Mouse (Mus musculus) lung, adult 18-20 months (tissue): ENCODE measurements around the gene B4galt5.

Experiments
- DNase-seq, 2 experiments: peaks; one replicate each; pipeline ENCODE4 v3.0.0; 2022; ENCODE audit warnings: mixed read lengths in 2 of 2

The B4galt5 gene

DNA sequence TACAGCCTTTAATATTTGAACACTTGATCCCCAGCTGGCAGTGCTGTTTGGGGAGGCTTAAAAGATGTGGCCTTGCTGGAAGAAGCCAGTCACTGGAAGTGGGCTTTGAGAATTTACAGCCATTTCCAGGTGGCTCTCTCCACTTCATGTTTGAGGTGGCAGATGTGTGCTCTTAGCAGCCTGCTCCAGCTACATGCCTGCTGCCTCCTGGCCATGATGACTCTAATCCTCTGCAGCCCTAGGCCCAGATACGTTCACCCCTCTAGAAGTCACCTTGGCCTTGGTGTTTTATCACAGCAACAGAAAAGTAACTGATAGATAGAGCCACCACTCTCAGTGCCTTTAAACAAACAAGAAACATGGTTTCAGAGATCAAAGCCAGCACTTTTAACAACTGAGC is 46.3 kb downstream of the B4galt5 start:
- DNase-seq, result no peak

GRCm38 (mm10) chr2:167302031-167302430 is 47.0 kb downstream of the B4galt5 start:
- DNase-seq, result peak in 1 of 2 experiments; percentile 2

DNA sequence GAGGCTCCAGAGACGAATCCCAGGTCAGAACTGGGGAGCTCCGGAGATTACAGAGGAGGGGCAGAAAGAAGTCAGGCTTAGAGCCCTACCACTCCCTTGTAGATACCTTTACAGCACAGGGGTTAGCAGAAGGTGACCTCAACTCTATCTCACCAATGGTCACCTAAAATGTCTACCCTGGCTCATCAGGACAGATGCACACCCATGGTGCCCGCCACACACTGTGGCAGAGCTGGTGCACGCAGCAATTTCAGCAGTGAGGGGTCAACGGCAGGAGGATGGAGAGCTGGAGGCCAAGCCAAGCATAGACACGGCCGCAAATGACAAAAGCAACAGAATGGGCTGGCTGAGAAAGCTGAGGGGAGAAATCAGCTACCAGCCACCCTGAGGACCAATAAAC is 47.4 kb downstream of the B4galt5 start:
- no peak for DNase-seq

DNA sequence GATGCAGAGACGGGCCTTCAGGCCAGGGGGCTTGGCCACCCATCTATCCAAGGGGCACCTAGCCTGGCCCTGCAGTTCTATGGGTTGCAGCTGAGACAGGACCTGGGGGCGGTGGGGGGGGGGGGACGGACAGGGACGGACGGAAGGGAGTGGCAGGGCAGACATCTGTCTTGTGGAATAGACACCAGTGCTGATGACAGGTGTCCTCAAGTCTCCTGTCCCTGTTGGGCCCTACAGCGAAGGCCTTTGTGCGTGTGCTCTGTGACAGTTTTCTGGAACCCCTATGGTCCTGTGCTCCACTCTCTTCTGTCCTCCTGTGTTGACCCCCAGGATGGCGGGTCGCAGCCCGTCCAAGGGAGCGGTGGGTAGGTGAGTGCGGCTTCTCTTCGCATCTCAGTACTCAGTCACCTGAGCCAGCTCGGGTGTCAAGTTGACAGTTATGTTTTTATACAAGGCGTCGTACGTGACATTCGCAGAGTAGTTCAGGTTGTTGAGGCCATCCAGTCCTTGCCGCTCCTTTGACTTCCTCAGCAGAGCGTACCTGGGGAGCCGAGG is 48.0 kb downstream of the B4galt5 start:
- DNase-seq, result peak in 1 of 2 experiments; percentile 2

DNA sequence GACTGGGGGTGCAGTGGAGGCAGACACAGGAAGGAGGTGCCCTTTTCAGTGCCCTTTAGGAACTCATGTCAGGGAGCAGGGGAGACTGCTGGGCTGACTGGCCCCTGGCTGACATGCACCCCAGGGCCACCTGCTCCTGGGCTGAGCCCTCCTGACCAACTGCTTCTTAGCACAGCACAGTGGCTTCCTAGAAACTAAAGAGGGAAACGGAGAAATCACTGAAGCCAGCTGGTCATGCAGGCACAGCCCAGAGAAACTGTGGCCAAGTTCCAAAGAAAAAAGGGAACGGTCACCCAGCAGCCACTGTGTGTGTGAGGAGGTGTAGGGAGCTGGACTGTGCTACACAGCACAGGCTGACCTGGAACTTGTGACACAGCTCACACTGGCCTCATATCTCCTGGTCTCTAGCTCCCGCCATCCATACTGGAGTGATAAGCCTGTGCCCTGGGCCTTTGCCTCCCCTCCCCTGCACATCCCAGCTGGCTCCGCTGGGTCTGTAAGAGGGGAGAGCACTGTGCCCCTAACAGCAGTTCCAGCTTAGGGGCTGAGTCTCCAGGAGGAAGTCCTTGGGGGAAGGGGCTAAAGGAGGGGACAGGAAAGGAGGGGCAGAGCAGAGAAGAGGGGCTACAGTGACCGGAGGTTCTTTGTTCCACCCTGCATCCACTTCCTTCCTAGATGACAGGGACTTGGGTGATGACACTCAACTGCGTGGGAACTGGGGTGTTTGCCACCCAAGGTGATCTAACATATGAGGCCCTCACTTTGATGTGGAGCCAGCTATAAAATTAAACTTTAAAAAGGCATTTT is 48.9 kb downstream of the B4galt5 start:
- DNase-seq, result peak in 1 of 2 experiments; percentile 20

DNA sequence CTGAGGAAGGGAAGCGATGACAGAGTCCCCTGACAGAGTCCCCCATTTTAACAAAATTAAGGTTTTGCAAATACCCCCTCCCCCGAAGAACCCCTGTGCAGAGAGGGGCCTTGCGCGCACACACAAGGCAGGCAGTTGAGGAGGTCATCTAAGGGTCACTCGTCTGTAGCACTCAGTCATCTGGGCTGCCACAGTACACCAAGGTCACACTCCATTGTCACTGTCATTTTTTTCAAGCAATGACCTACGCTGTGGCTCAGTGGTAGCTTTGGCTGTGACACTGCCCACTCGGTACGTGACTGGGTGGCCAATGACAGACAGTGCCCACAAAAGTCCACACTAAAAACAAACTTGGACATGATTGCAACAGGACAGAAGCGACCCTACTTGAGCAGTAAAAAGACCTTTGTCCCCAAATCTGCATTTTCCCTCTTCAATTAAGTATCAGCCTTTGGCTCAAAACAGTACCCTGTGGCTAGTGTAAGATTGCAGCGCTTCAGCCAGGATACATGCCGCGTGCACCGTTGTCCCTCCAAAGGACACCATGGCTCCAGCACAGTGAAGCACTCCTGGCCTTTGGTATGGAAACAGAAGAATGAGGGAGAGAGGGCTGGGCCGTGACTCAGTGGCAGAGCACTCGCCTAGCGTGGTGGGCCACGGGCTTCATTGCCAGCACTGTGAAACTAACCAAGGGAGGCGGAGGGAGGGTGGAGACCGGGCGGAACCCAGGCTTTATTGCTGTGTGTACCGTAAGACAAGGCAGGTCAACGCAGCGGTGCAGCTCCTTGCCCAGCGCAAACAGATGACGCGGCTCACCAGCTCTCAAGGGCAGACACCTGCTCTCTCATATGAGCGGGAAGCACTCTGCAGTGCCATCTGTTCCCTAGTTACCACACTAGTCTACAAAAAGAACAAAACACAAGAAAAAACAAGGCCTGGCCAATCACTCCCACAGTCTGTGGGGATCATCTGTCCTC is 50.0 kb downstream of the B4galt5 start:
- peak in 1 of 2 experiments; percentile 6 for DNase-seq

- DNase-seq, result peak in 1 of 2 experiments; percentile 1
These were observed 51.0 kb downstream of the B4galt5 start for GRCm38 (mm10) chr2:167297985-167298384.

DNA sequence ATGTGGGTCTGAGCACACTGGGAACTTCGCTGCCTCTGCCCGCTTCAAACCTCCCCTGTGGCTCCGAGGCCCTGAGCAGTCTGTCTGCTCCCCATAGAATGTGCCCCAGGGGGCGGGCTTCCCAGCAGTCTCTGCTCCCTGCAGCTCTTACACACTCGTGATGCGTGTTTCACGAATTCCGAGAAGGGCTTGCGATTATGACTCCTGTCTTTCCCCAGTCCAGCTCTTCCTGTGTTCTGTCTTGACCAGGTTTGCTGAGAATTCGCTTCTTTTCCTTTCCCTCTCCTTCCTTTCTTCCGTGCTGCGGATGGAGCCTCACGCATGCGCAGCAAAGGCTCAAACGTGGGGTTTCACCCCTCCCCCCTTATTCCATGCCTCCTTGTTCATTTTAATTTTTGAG is 54.1 kb downstream of the B4galt5 start:
- DNase-seq, result peak in 1 of 2 experiments; percentile 2

DNA sequence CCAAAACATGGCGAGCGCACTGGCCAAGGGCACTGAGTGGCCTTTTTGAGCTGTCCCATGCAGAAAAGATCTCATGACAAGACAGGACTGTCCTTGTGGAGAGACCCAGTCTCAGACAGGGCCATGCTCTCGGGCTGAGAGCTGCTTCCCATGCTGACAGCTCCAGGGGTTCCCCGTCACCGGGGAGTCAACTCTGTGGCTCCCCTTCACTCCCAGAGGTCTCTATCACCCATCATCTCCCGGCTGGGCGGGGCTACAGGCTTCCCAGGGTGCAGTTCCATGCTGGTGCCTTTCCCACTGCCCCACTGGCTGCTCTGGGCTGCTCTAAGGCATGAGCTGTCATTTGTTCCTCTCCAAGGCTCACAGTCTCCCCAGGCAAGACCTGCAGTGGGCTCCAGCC is 54.8 kb downstream of the B4galt5 start:
- DNase-seq, result no peak

- DNase-seq, result peak in 1 of 2 experiments; percentile 10
These were observed 55.5 kb downstream of the B4galt5 start for GRCm38 (mm10) chr2:167293289-167294085.

- DNase-seq, result peak in 1 of 2 experiments; percentile 4
These were observed 56.1 kb downstream of the B4galt5 start for GRCm38 (mm10) chr2:167292854-167293253.

- peak in 1 of 2 experiments; percentile 2 for DNase-seq
These were observed 56.8 kb downstream of the B4galt5 start for GRCm38 (mm10) chr2:167292151-167292591.

DNA sequence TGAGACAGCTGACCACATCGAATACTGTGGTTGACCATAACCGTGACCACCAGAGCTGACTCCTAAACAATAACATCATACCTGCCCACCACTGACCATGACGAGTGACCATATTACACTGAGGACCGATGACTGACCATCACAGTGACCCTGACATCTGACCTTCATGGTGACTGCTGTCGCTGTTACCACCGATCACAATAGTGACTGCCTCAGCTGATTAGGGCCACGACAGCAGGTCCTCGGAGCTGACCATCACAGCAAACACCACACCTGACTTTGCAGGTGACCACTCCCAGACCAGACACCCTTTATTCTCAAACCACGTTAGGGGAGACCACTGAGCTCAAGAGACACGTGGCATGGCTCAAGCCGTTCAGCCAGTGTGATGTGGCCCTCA is 57.3 kb downstream of the B4galt5 start:
- DNase-seq, result peak in 1 of 2 experiments; percentile 1

DNA sequence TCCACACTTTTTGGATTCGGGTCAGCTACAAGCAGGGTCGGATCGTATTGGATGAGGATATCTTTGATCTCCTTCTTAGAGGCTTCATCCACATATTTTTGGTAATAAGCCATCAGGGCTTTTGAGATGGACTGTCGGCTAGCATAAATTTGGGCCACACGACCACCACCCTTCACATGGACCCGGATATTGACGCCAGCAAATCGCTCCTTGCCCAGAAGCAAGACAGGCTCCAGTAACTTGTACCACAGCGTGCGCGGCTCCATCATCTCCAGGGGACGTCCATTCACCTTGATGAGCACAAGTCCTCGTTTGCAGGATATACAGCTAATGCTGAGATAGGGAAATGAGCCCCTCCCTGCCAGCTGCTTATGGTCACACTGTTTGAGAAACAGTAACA is 67.5 kb downstream of the B4galt5 start:
- peak in 1 of 2 experiments; percentile 2 for DNase-seq

- DNase-seq, result no peak
These were observed 68.0 kb downstream of the B4galt5 start for GRCm38 (mm10) chr2:167280986-167281310.

- DNase-seq, result peak; percentile 62 to 67
These were observed 68.6 kb downstream of the B4galt5 start for GRCm38 (mm10) chr2:167280090-167280985.

GRCm38 (mm10) chr2:167278751-167279526 is 70.0 kb downstream of the B4galt5 start:
- peak; percentile 48 to 60 for DNase-seq

DNA sequence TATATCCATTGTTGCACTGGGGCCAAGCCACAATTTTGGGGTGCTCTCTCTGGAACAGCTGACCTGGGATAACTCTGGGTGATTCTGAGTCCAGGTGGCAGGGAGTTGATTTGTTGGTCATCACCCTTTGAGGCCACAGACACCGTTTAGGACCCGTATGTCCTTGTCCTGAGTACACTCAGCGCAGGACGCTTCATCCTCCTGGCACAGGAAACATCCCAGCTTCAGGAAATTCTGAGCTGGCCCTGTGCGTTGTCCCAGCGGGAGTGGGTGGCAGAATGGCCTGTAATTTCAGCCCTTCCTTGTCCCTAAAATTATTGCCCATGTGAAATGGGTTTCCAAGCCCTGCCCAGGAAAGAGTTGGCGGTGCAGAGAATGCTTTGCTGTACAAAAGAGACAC is 71.0 kb downstream of the B4galt5 start:
- peak in 1 of 2 experiments; percentile 3 for DNase-seq

DNA sequence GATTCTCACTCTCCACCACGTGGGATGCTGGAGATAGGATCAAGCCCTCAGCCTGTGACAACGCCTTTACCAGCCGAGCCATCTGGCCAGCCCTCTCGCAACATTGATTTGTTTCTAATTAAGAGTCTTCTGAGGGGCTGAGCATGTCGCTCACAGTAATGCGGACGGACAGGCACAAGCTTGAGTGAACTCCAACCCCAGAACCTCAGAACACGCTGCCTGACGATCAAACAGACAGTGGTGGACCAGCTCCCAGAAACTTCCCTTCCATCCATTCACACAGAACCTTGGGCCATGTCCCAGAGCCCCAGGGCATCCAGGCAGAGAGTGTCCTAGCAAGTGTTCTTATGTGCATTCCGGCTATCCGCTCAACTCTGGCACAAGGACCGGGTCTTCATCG is 72.0 kb downstream of the B4galt5 start:
- peak in 1 of 2 experiments; percentile 5 for DNase-seq

GRCm38 (mm10) chr2:167275856-167276255 is 73.1 kb downstream of the B4galt5 start:
- DNase-seq, result peak in 1 of 2 experiments; percentile 2
